Mouse (Mus musculus) stomach, embryonic 15.5 days (tissue): ENCODE data around the gene Zfp385c. TPM values are rescaled to one million over a fixed set of nuclear protein-coding genes. Genes with fewer than 3 reads are reported as not detected.
"Not testable (repeated sequence)": the region's sequence is repeated elsewhere in the genome, so short reads cannot be mapped to it uniquely, and the experiment has no call there.

ENCODE experiments used
- ATAC-seq: fragments of 200-750 bp; cut with Nextera tagmentation; 2 replicates; pipeline ENCODE4 v1.8.0; 2017; ENCODE audit warnings: low read depth, moderate number of reproducible peaks, moderate TSS enrichment; ENCODE audit not compliant: insufficient read depth, low FRiP score
- H3K27ac ChIP-seq: fragments of 300-500 bp; sonication (generic); 2 replicates; pipeline ENCODE4 v1.5.1; 2015; ENCODE audit warnings: mild to moderate bottlenecking, inconsistent platforms
- H3K27me3 ChIP-seq: fragments of 300-500 bp; sonication (generic); replicated peaks from 2 replicates; pipeline ENCODE4 v1.6.1; 2015; ENCODE audit warnings: inconsistent platforms
- H3K36me3 ChIP-seq: fragments of 300-500 bp; sonication (generic); 2 replicates; pipeline ENCODE4 v1.6.1; 2015; ENCODE audit warnings: inconsistent platforms
- H3K4me1 ChIP-seq: fragments of 300-500 bp; sonication (generic); 2 replicates; pipeline ENCODE4 v1.6.1; 2015; ENCODE audit warnings: inconsistent platforms
- H3K4me2 ChIP-seq: fragments of 300-500 bp; sonication (generic); 2 replicates; pipeline ENCODE4 v1.6.1; 2015; ENCODE audit warnings: mild to moderate bottlenecking, inconsistent platforms
- H3K4me3 ChIP-seq: fragments of 300-500 bp; sonication (generic); replicated peaks from 2 replicates; pipeline ENCODE4 v1.5.1; 2015; ENCODE audit warnings: inconsistent platforms
- H3K9ac ChIP-seq: fragments of 300-500 bp; sonication (generic); 2 replicates; pipeline ENCODE4 v1.6.1; 2015; ENCODE audit warnings: inconsistent platforms
- H3K9me3 ChIP-seq: fragments of 300-500 bp; sonication (generic); 2 replicates; pipeline ENCODE4 v1.6.1; 2016; ENCODE audit warnings: inconsistent platforms
- WGBS: fragments of 180-500 bp; shearing (Covaris S2); methylation state at CpG from one replicate; pipeline ENCODE4 v1.1.7; 2015; 5-methylcytosine and 5-hydroxymethylcytosine counted together
- polyA plus RNA-seq: library from polyadenylated mRNA; unstranded; fragments of >200 nt; fragmentation: Nextera tagmentation; extraction: Ambion mirVana; gene quantifications from 2 replicates; pipeline ENCODE4 v1.2.1, GENCODE M21; 2015

Gene Zfp385c
- polyA plus RNA-seq, 1 experiment from 2014 or later: 0.06 TPM

- H3K27ac ChIP-seq: no peak overlapping the region
- no peaks in the 10 kb centered on the region for H3K4me1 ChIP-seq
- WGBS: 73% methylated on average over 5 of the region's 5 CpGs
- no peak overlapping the region for H3K4me3 ChIP-seq
- no peaks in the 10 kb centered on the region for H3K36me3 ChIP-seq
- no peak overlapping the region for H3K4me2 ChIP-seq
- H3K9ac ChIP-seq: no peak overlapping the region
- no peaks in the 10 kb centered on the region for H3K9me3 ChIP-seq
- H3K27me3 ChIP-seq: no peaks in the 10 kb centered on the region
- no peak for ATAC-seq
Measured at GRCm38 (mm10) chr11:100682526-100682925, 9.7 kb downstream of the Zfp385c start.

GRCm38 (mm10) chr11:100681826-100682225 is 10.4 kb downstream of the Zfp385c start:
- Histone ChIP-seq H3K9me3 (no peaks in the 10 kb centered on the region), H3K36me3 (no peaks in the 10 kb centered on the region), H3K4me2 (no peak overlapping the region), H3K9ac (no peak overlapping the region), H3K4me3 (no peak overlapping the region), H3K4me1 (no peaks in the 10 kb centered on the region), H3K27ac (no peak overlapping the region), H3K27me3 (no peaks in the 10 kb centered on the region)
- no peak for ATAC-seq
- WGBS: 67% methylated on average over 5 of the region's 5 CpGs

GRCm38 (mm10) chr11:100677810-100678209 is 14.4 kb downstream of the Zfp385c start:
- ATAC-seq: no peak
- Histone ChIP-seq H3K36me3 (no peaks in the 10 kb centered on the region), H3K27ac (no peak overlapping the region), H3K9ac (no peak overlapping the region), H3K4me3 (no peak overlapping the region), H3K9me3 (no peaks in the 10 kb centered on the region), H3K4me2 (no peak overlapping the region), H3K4me1 (peaks cover 5% of the 10 kb centered on the region), H3K27me3 (peaks cover 7% of the 10 kb centered on the region; the same call in 1 of the 2 replicates)
- 41% methylated on average over 7 of the region's 7 CpGs for WGBS

GRCm38 (mm10) chr11:100673169-100673568 is 19.1 kb downstream of the Zfp385c start:
- no peaks in the 10 kb centered on the region for H3K36me3 ChIP-seq
- ATAC-seq: peak; percentile 63; the same call in 1 of the 2 replicates
- 2% methylated on average over 23 of the region's 23 CpGs for WGBS
- no peak overlapping the region for H3K27ac ChIP-seq
- peak overlapping the region; percentile 38; the same call in 1 of the 2 replicates for H3K4me2 ChIP-seq
- H3K9me3 ChIP-seq: no peaks in the 10 kb centered on the region
- H3K4me3 ChIP-seq: no peak overlapping the region; the same call in 1 of the 2 replicates
- H3K4me1 ChIP-seq: peaks cover 6% of the 10 kb centered on the region
- H3K27me3 ChIP-seq: peaks cover 7% of the 10 kb centered on the region; the same call in 1 of the 2 replicates
- H3K9ac ChIP-seq: peak overlapping the region; percentile 19; the same call in 1 of the 2 replicates

GRCm38 (mm10) chr11:100671956-100672355 is 20.3 kb downstream of the Zfp385c start:
- no peak for ATAC-seq
- H3K9ac ChIP-seq: no peak overlapping the region
- no peaks in the 10 kb centered on the region for H3K36me3 ChIP-seq
- H3K27me3 ChIP-seq: peaks cover 7% of the 10 kb centered on the region; the same call in 1 of the 2 replicates
- H3K27ac ChIP-seq: no peak overlapping the region
- no peaks in the 10 kb centered on the region for H3K9me3 ChIP-seq
- H3K4me3 ChIP-seq: no peak overlapping the region
- peaks cover 6% of the 10 kb centered on the region for H3K4me1 ChIP-seq
- WGBS: 38% methylated on average over 2 of the region's 2 CpGs
- H3K4me2 ChIP-seq: no peak overlapping the region

GRCm38 (mm10) chr11:100671049-100671448 is 21.2 kb downstream of the Zfp385c start:
- Histone ChIP-seq H3K9ac (no peak overlapping the region), H3K4me1 (peaks cover 6% of the 10 kb centered on the region), H3K36me3 (no peaks in the 10 kb centered on the region), H3K4me2 (no peak overlapping the region), H3K9me3 (no peaks in the 10 kb centered on the region), H3K27me3 (peaks cover 7% of the 10 kb centered on the region; the same call in 1 of the 2 replicates), H3K27ac (no peak overlapping the region), H3K4me3 (no peak overlapping the region)
- WGBS: 69% methylated on average over 1 of the region's 1 CpGs
- no peak for ATAC-seq

GRCm38 (mm10) chr11:100659806-100660205 is 32.4 kb downstream of the Zfp385c start:
- Histone ChIP-seq H3K36me3 (no peaks in the 10 kb centered on the region), H3K27me3 (no peaks in the 10 kb centered on the region), H3K4me2 (no peak overlapping the region), H3K4me3 (no peak overlapping the region), H3K9ac (no peak overlapping the region), H3K9me3 (no peaks in the 10 kb centered on the region), H3K27ac (no peak overlapping the region), H3K4me1 (no peaks in the 10 kb centered on the region)
- ATAC-seq: no peak
- WGBS: 66% methylated on average over 10 of the region's 10 CpGs

- H3K27me3 ChIP-seq: peaks cover under 1% of the 10 kb centered on the region
- H3K4me2 ChIP-seq: no peak overlapping the region
- H3K4me1 ChIP-seq: no peaks in the 10 kb centered on the region
- H3K4me3 ChIP-seq: no peak overlapping the region
- no peaks in the 10 kb centered on the region for H3K9me3 ChIP-seq
- ATAC-seq: no peak
- WGBS: 19% methylated on average over 6 of the region's 6 CpGs
- no peaks in the 10 kb centered on the region for H3K36me3 ChIP-seq
- no peak overlapping the region for H3K9ac ChIP-seq
- no peak overlapping the region for H3K27ac ChIP-seq
Measured at GRCm38 (mm10) chr11:100656458-100656857, 35.8 kb downstream of the Zfp385c start.

- not testable (repeated sequence) for H3K27ac ChIP-seq, H3K27me3 ChIP-seq, H3K9ac ChIP-seq, H3K4me1 ChIP-seq, H3K4me3 ChIP-seq, H3K9me3 ChIP-seq, ATAC-seq, H3K36me3 ChIP-seq, H3K4me2 ChIP-seq
- WGBS: 52% methylated on average over 3 of the region's 3 CpGs
Measured at GRCm38 (mm10) chr11:100655589-100655988, 36.7 kb downstream of the Zfp385c start.

- no peak overlapping the region for H3K27ac ChIP-seq
- H3K9ac ChIP-seq: no peak overlapping the region
- no peak overlapping the region for H3K4me3 ChIP-seq
- no peaks in the 10 kb centered on the region for H3K4me1 ChIP-seq
- 33% methylated on average over 3 of the region's 3 CpGs for WGBS
- no peaks in the 10 kb centered on the region for H3K9me3 ChIP-seq
- H3K27me3 ChIP-seq: peaks cover 17% of the 10 kb centered on the region
- H3K4me2 ChIP-seq: no peak overlapping the region
- no peaks in the 10 kb centered on the region for H3K36me3 ChIP-seq
- ATAC-seq: no peak
Measured at GRCm38 (mm10) chr11:100651748-100652147, 40.5 kb downstream of the Zfp385c start.

GRCm38 (mm10) chr11:100651205-100651604 is 41.0 kb downstream of the Zfp385c start:
- Histone ChIP-seq H3K9me3 (no peaks in the 10 kb centered on the region), H3K4me2 (no peak overlapping the region), H3K27ac (no peak overlapping the region), H3K4me3 (no peak overlapping the region), H3K36me3 (no peaks in the 10 kb centered on the region), H3K9ac (no peak overlapping the region), H3K27me3 (peaks cover 17% of the 10 kb centered on the region), H3K4me1 (no peaks in the 10 kb centered on the region)
- 19% methylated on average over 7 of the region's 8 CpGs for WGBS
- no peak for ATAC-seq

GRCm38 (mm10) chr11:100648405-100648804 is 43.9 kb downstream of the Zfp385c start:
- peaks cover 17% of the 10 kb centered on the region for H3K27me3 ChIP-seq
- no peaks in the 10 kb centered on the region for H3K9me3 ChIP-seq
- ATAC-seq: no peak
- H3K4me3 ChIP-seq: no peak overlapping the region
- no peak overlapping the region for H3K9ac ChIP-seq
- H3K4me2 ChIP-seq: no peak overlapping the region
- H3K27ac ChIP-seq: no peak overlapping the region
- no peaks in the 10 kb centered on the region for H3K36me3 ChIP-seq
- 86% methylated on average over 8 of the region's 8 CpGs for WGBS
- no peaks in the 10 kb centered on the region for H3K4me1 ChIP-seq

- Histone ChIP-seq H3K4me1 (no peaks in the 10 kb centered on the region), H3K4me3 (no peak overlapping the region), H3K4me2 (no peak overlapping the region), H3K9me3 (no peaks in the 10 kb centered on the region), H3K36me3 (no peaks in the 10 kb centered on the region), H3K9ac (no peak overlapping the region), H3K27ac (no peak overlapping the region), H3K27me3 (peaks cover 14% of the 10 kb centered on the region)
- 13% methylated on average over 1 of the region's 1 CpGs for WGBS
- ATAC-seq: no peak
Measured at GRCm38 (mm10) chr11:100646265-100646664, 46.0 kb downstream of the Zfp385c start.
